Mouse (Mus musculus) limb, embryonic 11.5 days (tissue): ENCODE data around the gene Gstm1. TPM values are rescaled to one million over a fixed set of nuclear protein-coding genes. Genes with fewer than 3 reads are reported as not detected.

ENCODE experiments used
- ATAC-seq: fragments of 200-750 bp; cut with Nextera tagmentation; 2 replicates; pipeline ENCODE4 v1.8.0; 2017; ENCODE audit warnings: low read depth; ENCODE audit not compliant: insufficient number of reproducible peaks, low FRiP score, low TSS enrichment
- DNase-seq: peaks from one replicate; pipeline ENCODE4 v3.0.0-alpha.2; 2015; ENCODE audit warnings: low spot score
- H3K27ac ChIP-seq: fragments of 300-500 bp; sonication (generic); replicated peaks from 2 replicates; pipeline ENCODE4 v1.5.1; 2014; ENCODE audit warnings: low read depth, mild to moderate bottlenecking, low read length
- H3K27me3 ChIP-seq: fragments of 300-500 bp; sonication (generic); 2 replicates; pipeline ENCODE4 v1.6.1; 2014; ENCODE audit warnings: mild to moderate bottlenecking, low read length, mixed read lengths; ENCODE audit not compliant: control insufficient read depth, insufficient read depth
- H3K36me3 ChIP-seq: fragments of 300-500 bp; sonication (generic); 2 replicates; pipeline ENCODE4 v1.6.1; 2014; ENCODE audit warnings: mild to moderate bottlenecking, low read length, moderate library complexity, mixed read lengths; ENCODE audit not compliant: control insufficient read depth, insufficient read depth
- H3K4me1 ChIP-seq: fragments of 300-500 bp; sonication (generic); 2 replicates; pipeline ENCODE4 v1.6.1; 2014; ENCODE audit warnings: low read length, mixed read lengths; ENCODE audit not compliant: control insufficient read depth, insufficient read depth
- H3K4me2 ChIP-seq: fragments of 300-500 bp; sonication (generic); 2 replicates; pipeline ENCODE4 v1.6.1; 2014; ENCODE audit warnings: low read depth, mild to moderate bottlenecking, moderate library complexity; ENCODE audit not compliant: severe bottlenecking
- H3K4me3 ChIP-seq: fragments of 300-500 bp; sonication (generic); 2 replicates; pipeline ENCODE4 v1.5.1; 2014; ENCODE audit warnings: low read depth, low read length
- H3K9ac ChIP-seq: fragments of 300-500 bp; sonication (generic); 2 replicates; pipeline ENCODE4 v1.6.1; 2014; ENCODE audit warnings: mild to moderate bottlenecking, low read length
- H3K9me3 ChIP-seq: fragments of 300-500 bp; sonication (generic); 2 replicates; pipeline ENCODE4 v1.6.1; 2016; ENCODE audit warnings: low read length; ENCODE audit not compliant: control insufficient read depth
- WGBS: fragments of 180-500 bp; shearing (Covaris S2); extraction: QIAGEN DNeasy Blood & Tissue Kit; methylation state at CpG from one replicate; pipeline ENCODE4 v1.1.7; 2014; 5-methylcytosine and 5-hydroxymethylcytosine counted together
- polyA plus RNA-seq: library from polyadenylated mRNA; unstranded; fragments of >200 nt; fragmentation: Nextera tagmentation; extraction: Ambion mirVana; gene quantifications from 2 replicates; pipeline ENCODE4 v1.2.1, GENCODE M21; 2014

The Gstm1 gene
- polyA plus RNA-seq, 1 experiment from 2014 or later = 33.9 TPM

GRCm38 (mm10) chr3:107966631-107967030 lies 51.1 kb downstream of the Gstm1 start:
- ATAC-seq (no peak), DNase-seq (no peak)
- 93% methylated on average over 5 of the region's 5 CpGs for WGBS
- Histone ChIP-seq H3K36me3 (no peaks in the 10 kb centered on the region), H3K27ac (no peak overlapping the region), H3K27me3 (no peaks in the 10 kb centered on the region), H3K4me2 (no peak overlapping the region), H3K4me3 (no peak overlapping the region), H3K4me1 (no peaks in the 10 kb centered on the region), H3K9ac (no peak overlapping the region), H3K9me3 (no peaks in the 10 kb centered on the region)

- no peak overlapping the region for H3K9ac ChIP-seq
- no peak for ATAC-seq
- no peak overlapping the region for H3K4me2 ChIP-seq
- 76% methylated on average over 1 of the region's 1 CpGs for WGBS
- H3K27ac ChIP-seq = no peak overlapping the region
- no peaks in the 10 kb centered on the region for H3K9me3 ChIP-seq
- H3K4me1 ChIP-seq = no peaks in the 10 kb centered on the region
- DNase-seq = no peak
- no peaks in the 10 kb centered on the region for H3K36me3 ChIP-seq
- no peaks in the 10 kb centered on the region for H3K27me3 ChIP-seq
- no peak overlapping the region for H3K4me3 ChIP-seq
These were observed 52.2 kb downstream of the Gstm1 start for GRCm38 (mm10) chr3:107965592-107965991.

GRCm38 (mm10) chr3:107964656-107965308 lies 53.0 kb downstream of the Gstm1 start:
- no peaks in the 10 kb centered on the region for H3K27me3 ChIP-seq
- DNase-seq = no peak
- H3K4me1 ChIP-seq = no peaks in the 10 kb centered on the region
- ATAC-seq = no peak
- H3K9me3 ChIP-seq = no peaks in the 10 kb centered on the region
- H3K9ac ChIP-seq = no peak overlapping the region
- H3K4me2 ChIP-seq = no peak overlapping the region; the same call in 1 of the 2 replicates
- no peak overlapping the region for H3K27ac ChIP-seq
- no peak overlapping the region for H3K4me3 ChIP-seq
- H3K36me3 ChIP-seq = no peaks in the 10 kb centered on the region
- WGBS = 77% methylated on average over 5 of the region's 5 CpGs

- H3K27ac ChIP-seq = no peak overlapping the region
- H3K9me3 ChIP-seq = no peaks in the 10 kb centered on the region
- H3K4me3 ChIP-seq = no peak overlapping the region
- no peaks in the 10 kb centered on the region for H3K36me3 ChIP-seq
- no peak overlapping the region for H3K9ac ChIP-seq
- H3K27me3 ChIP-seq = no peaks in the 10 kb centered on the region
- 72% methylated on average over 4 of the region's 4 CpGs for WGBS
- H3K4me2 ChIP-seq = no peak overlapping the region
- H3K4me1 ChIP-seq = no peaks in the 10 kb centered on the region
- ATAC-seq (no peak), DNase-seq (no peak)
These were observed 53.7 kb downstream of the Gstm1 start for GRCm38 (mm10) chr3:107964026-107964425.

Other genes with a start within 250 kb of the Gstm1 start
- gene Eps8l3, start 140.7 kb downstream of the Gstm1 start, polyA plus RNA-seq = not detected in 2 replicates
- 211 and 220 TPM in 2 replicates for gene Gstm5, start 122.2 kb downstream of the Gstm1 start, polyA plus RNA-seq
- gene Gstm7, start 86.2 kb downstream of the Gstm1 start, polyA plus RNA-seq = 37.1 and 37.2 TPM in 2 replicates
- 4.9 and 5.6 TPM in 2 replicates for gene Gstm6, start 74.2 kb downstream of the Gstm1 start, polyA plus RNA-seq
- gene Gstm3, start 48.7 kb downstream of the Gstm1 start, polyA plus RNA-seq = not detected in 2 replicates
- 30.1 and 32.1 TPM in 2 replicates for gene Gstm2, start 31.5 kb downstream of the Gstm1 start, polyA plus RNA-seq
- 13.2 and 15.1 TPM in 2 replicates for gene Gstm4, start 26.9 kb upstream of the Gstm1 start, polyA plus RNA-seq
- 37.0 and 38.0 TPM in 2 replicates for gene Ampd2, start 68.7 kb upstream of the Gstm1 start, polyA plus RNA-seq
- 1.6 and 1.8 TPM in 2 replicates for gene Gnat2, start 74.8 kb upstream of the Gstm1 start, polyA plus RNA-seq
- 192 and 198 TPM in 2 replicates for gene Gnai3, start 128.2 kb upstream of the Gstm1 start, polyA plus RNA-seq
- 0.11 and 0.29 TPM in 2 replicates for gene Gpr61, start 136.9 kb upstream of the Gstm1 start, polyA plus RNA-seq
- gene Amigo1, start 168.4 kb upstream of the Gstm1 start, polyA plus RNA-seq = 2.2 and 2.7 TPM in 2 replicates
- gene Cyb561d1, start 183.2 kb upstream of the Gstm1 start, polyA plus RNA-seq = 0.98 and 1.1 TPM in 2 replicates
- gene Atxn7l2, start 193.0 kb upstream of the Gstm1 start, polyA plus RNA-seq = 21.1 and 25.6 TPM in 2 replicates
- gene Sypl2, start 208.7 kb upstream of the Gstm1 start, polyA plus RNA-seq = 0.43 and 0.51 TPM in 2 replicates
- 348 and 359 TPM in 2 replicates for gene Psma5, start 239.0 kb upstream of the Gstm1 start, polyA plus RNA-seq